Mouse (Mus musculus) kidney, postnatal 0 days (tissue): ENCODE results near the gene Vps37c. TPM values are rescaled to one million over a fixed set of nuclear protein-coding genes. Genes with fewer than 3 reads are reported as not detected.

Experiments
- ATAC-seq: fragments of 200-750 bp; cut with Nextera tagmentation; replicated peaks from 2 replicates; pipeline ENCODE4 v1.8.0; 2017; ENCODE audit warnings: low read depth, moderate number of reproducible peaks, moderate TSS enrichment, moderate library complexity; ENCODE audit not compliant: low FRiP score
- DNase-seq: peaks from one replicate; pipeline ENCODE4 v3.0.0-alpha.2; 2016; ENCODE audit warnings: low spot score
- H3K27ac ChIP-seq: fragments of 300-500 bp; sonication (generic); 2 replicates; pipeline ENCODE4 v1.5.1; 2014; ENCODE audit warnings: mild to moderate bottlenecking
- H3K27me3 ChIP-seq: fragments of 300-500 bp; sonication (generic); 2 replicates; pipeline ENCODE4 v1.6.1; 2014; ENCODE audit warnings: low read length, mixed read lengths; ENCODE audit not compliant: insufficient read depth
- H3K36me3 ChIP-seq: fragments of 300-500 bp; sonication (generic); 2 replicates; pipeline ENCODE4 v1.6.1; 2014; ENCODE audit warnings: low read length, mixed read lengths; ENCODE audit not compliant: insufficient read depth
- H3K4me1 ChIP-seq: fragments of 300-500 bp; sonication (generic); replicated peaks from 2 replicates; pipeline ENCODE4 v1.6.1; 2014; ENCODE audit warnings: antibody characterized with exemption, low read length, mixed read lengths; ENCODE audit not compliant: insufficient read depth
- H3K4me2 ChIP-seq: fragments of 300-500 bp; sonication (generic); 2 replicates; pipeline ENCODE4 v1.6.1; 2014; ENCODE audit warnings: mild to moderate bottlenecking, low read length, moderate library complexity, mixed read lengths
- H3K4me3 ChIP-seq: fragments of 300-500 bp; sonication (generic); replicated peaks from 2 replicates; pipeline ENCODE4 v1.5.1; 2014; ENCODE audit warnings: low read depth, low read length
- H3K9ac ChIP-seq: fragments of 300-500 bp; sonication (generic); 2 replicates; pipeline ENCODE4 v1.6.1; 2014; ENCODE audit warnings: low read depth, low read length
- H3K9me3 ChIP-seq: fragments of 300-500 bp; sonication (generic); replicated peaks from 2 replicates; pipeline ENCODE4 v1.6.1; 2016; ENCODE audit warnings: low read length, inconsistent platforms, mixed read lengths
- CTCF ChIP-seq: IDR thresholded peaks from 2 replicates; pipeline ENCODE4 v1.5.1; 2016; ENCODE audit warnings: antibody characterized with exemption, low read depth, mild to moderate bottlenecking, moderate library complexity
- WGBS: fragments of 180-500 bp; shearing (Covaris S2); extraction: QIAGEN DNeasy Blood & Tissue Kit; methylation state at CpG from one replicate; pipeline ENCODE4 v1.1.7; 2014; 5-methylcytosine and 5-hydroxymethylcytosine counted together
- polyA plus RNA-seq: library from polyadenylated mRNA; unstranded; fragments of >200 nt; fragmentation: Nextera tagmentation; extraction: Ambion mirVana; gene quantifications from 2 replicates; pipeline ENCODE4 v1.2.1, GENCODE M21; 2015

The Vps37c gene
- polyA plus RNA-seq, 1 experiment from 2014 or later: 35.5 TPM

DNA sequence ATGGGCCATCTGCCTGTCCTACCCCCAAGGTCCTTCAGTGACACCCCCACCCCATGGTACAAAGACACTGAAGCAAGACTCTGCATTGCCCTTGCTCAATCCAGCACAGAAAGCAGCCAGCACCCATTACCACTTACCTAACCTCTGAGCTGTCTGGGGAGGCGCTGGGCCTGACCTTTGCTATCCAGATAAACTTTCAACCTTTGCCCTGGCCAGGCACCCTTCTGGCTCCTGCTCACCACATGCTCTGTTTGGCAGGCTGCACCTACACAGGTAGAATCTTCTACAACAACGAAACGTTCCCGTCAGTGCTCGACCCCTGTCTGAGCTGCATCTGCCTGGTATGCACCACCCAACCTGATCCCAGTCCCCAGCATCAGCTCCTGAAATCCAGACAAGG, 30.8 kb upstream of the Vps37c start:
- Histone ChIP-seq H3K4me2 (no peak overlapping the region), H3K27ac (no peak overlapping the region), H3K9me3 (no peaks in the 10 kb centered on the region), H3K27me3 (no peaks in the 10 kb centered on the region), H3K36me3 (no peaks in the 10 kb centered on the region), H3K4me3 (no peak overlapping the region), H3K9ac (no peak overlapping the region), H3K4me1 (no peaks in the 10 kb centered on the region)
- ATAC-seq: no peak
- no peak for DNase-seq
- no peak for TF ChIP-seq CTCF
- WGBS: 86% methylated on average over 5 of the region's 5 CpGs

DNA sequence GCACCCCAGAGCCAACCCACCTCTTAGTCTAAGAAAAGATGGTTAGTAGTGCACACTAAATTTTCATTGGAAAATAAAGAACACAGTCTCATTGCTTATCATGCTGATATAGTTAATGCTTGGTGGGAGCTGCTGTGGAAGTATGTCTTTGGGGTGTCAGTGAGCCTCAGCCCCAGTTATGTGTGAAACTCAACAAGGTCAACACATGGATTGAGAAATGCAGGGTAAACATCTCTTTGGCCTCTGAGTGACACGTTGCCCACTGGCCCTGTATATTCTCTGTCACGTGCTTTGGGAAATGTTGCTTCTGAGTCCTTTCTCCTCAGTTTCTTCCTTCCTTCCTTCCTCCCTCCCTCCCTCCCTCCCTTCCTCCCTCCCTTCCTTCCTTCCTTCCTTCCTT, 30.1 kb upstream of the Vps37c start:
- Histone ChIP-seq H3K4me1 (no peaks in the 10 kb centered on the region), H3K36me3 (no peaks in the 10 kb centered on the region), H3K27ac (no peak overlapping the region), H3K9ac (no peak overlapping the region), H3K4me2 (no peak overlapping the region), H3K27me3 (no peaks in the 10 kb centered on the region), H3K4me3 (no peak overlapping the region), H3K9me3 (no peaks in the 10 kb centered on the region)
- no peak for TF ChIP-seq CTCF
- ATAC-seq: no peak
- no peak for DNase-seq
- WGBS: 71% methylated on average over 2 of the region's 2 CpGs

DNA sequence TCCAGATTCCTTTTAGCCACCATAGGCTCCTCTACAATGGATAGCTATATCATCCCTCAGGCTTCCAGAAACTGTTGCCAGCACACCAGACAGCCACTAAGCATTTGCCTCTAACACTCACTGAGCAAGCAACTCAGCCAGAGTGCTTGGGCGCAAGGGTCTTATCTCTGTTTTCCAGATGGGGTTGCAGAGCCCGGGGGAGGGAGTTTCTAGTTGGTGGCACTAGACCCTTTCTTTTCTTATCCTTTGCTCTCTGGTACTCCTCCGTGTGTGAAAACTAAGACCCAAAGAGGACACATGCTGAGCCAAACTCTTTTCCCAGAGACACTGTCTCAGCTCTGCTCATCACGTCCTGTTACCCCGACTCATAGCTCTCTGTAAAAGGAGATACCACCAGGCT, 27.2 kb upstream of the Vps37c start:
- no peak for DNase-seq
- no peak for TF ChIP-seq CTCF
- H3K4me2 ChIP-seq: no peak overlapping the region
- no peaks in the 10 kb centered on the region for H3K9me3 ChIP-seq
- no peak overlapping the region for H3K9ac ChIP-seq
- 77% methylated on average over 5 of the region's 5 CpGs for WGBS
- no peaks in the 10 kb centered on the region for H3K36me3 ChIP-seq
- H3K4me1 ChIP-seq: no peaks in the 10 kb centered on the region
- H3K4me3 ChIP-seq: no peak overlapping the region
- H3K27ac ChIP-seq: no peak overlapping the region
- ATAC-seq: no peak
- no peaks in the 10 kb centered on the region for H3K27me3 ChIP-seq

DNA sequence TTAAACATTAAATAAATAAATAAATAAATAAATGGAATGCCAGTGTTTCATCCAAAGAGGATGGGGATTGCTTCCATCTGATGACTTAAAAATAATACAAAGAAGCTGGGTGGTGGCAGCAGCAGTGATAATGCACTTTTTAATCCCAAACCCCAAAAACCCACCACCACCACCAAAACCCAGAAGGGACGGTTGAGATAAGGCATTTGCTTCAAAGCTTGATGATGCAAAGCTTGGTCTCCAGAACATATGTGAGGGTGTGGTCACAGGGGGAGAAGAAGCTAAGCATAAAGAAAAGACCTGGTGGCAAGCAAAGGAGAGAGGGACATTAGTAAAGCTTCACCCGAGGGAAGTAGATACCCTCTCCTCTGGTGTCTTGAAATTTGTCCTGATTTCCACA, 26.6 kb upstream of the Vps37c start:
- Histone ChIP-seq H3K9ac (no peak overlapping the region), H3K4me3 (no peak overlapping the region), H3K4me1 (no peaks in the 10 kb centered on the region), H3K36me3 (no peaks in the 10 kb centered on the region), H3K27me3 (no peaks in the 10 kb centered on the region), H3K27ac (no peak overlapping the region), H3K9me3 (no peaks in the 10 kb centered on the region), H3K4me2 (no peak overlapping the region)
- DNase-seq (no peak), ATAC-seq (no peak)
- WGBS: 84% methylated on average over 2 of the region's 2 CpGs
- TF ChIP-seq CTCF: no peak

DNA sequence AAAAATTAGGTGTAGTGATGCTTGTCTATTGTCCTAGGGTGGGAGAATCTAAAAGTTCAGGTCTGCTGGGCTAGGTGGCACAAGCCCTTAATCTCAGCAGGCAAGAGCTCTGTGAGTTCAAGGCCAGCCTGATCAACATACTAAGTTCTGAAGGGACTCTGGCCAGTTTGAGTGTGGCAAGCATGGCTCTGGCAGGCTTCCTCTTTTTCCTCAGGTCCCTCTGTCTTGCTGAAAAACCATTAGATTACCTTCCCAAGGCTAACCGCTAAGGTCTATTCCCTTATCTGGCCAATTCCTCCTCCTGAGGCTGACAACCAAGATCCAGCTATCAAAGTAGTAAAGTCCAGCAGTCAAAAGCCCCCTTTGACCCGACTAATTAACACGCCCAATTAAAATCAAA, 25.9 kb upstream of the Vps37c start:
- 37% methylated on average over 3 of the region's 3 CpGs for WGBS
- Histone ChIP-seq H3K27me3 (no peaks in the 10 kb centered on the region), H3K4me1 (no peaks in the 10 kb centered on the region), H3K4me3 (no peak overlapping the region), H3K27ac (no peak overlapping the region), H3K9me3 (no peaks in the 10 kb centered on the region), H3K9ac (no peak overlapping the region), H3K4me2 (no peak overlapping the region), H3K36me3 (no peaks in the 10 kb centered on the region)
- TF ChIP-seq CTCF: no peak
- no peak for DNase-seq
- ATAC-seq: no peak

DNA sequence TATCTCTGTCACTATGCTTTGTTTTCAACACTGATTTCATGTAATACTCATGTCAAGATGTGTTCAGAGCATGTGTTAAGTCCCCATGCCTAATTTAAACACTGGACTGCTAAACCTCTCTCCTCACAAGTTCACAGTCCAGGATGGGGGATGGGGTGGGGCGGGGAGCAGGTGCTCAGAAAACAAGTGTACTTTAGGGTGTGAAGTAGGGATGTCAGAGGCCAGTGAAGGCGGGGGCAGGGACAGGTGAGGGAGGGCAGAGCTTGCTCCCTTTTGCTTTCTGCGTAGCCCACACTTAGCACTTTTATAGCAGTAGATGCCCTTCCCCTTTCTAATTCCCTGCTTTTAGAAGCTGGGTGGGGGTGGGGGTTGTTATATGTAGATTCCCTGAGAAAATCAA, 23.4 kb upstream of the Vps37c start:
- no peaks in the 10 kb centered on the region for H3K36me3 ChIP-seq
- no peaks in the 10 kb centered on the region for H3K9me3 ChIP-seq
- TF ChIP-seq CTCF: no peak
- H3K27me3 ChIP-seq: no peaks in the 10 kb centered on the region
- H3K27ac ChIP-seq: no peak overlapping the region
- ATAC-seq (no peak), DNase-seq (no peak)
- H3K9ac ChIP-seq: no peak overlapping the region
- no peak overlapping the region for H3K4me2 ChIP-seq
- WGBS: 58% methylated on average over 3 of the region's 3 CpGs
- no peak overlapping the region for H3K4me3 ChIP-seq
- H3K4me1 ChIP-seq: no peaks in the 10 kb centered on the region

DNA sequence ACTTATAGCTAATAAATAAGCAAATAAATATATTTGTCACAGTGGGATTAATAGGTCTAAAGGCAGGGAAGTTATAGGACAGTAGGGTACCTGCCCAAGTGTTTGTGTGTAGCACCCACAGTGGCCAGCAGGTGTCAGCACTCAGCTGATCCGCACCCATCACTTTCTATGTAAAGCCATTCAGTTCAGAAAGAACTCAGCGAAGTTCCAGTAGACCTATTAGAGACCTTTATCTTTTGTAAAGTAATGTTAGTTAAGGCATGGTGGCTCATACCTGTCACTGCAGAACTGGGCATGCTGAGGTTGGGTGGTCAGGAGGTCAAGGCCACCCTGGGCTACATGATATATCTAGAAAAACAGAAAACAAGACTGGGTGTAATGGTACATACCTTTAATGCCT, 23.0 kb upstream of the Vps37c start:
- Histone ChIP-seq H3K4me2 (no peak overlapping the region), H3K4me1 (no peaks in the 10 kb centered on the region), H3K27me3 (no peaks in the 10 kb centered on the region), H3K9ac (no peak overlapping the region), H3K9me3 (no peaks in the 10 kb centered on the region), H3K36me3 (no peaks in the 10 kb centered on the region), H3K4me3 (no peak overlapping the region), H3K27ac (no peak overlapping the region)
- peak; percentile 93 for TF ChIP-seq CTCF
- peak; percentile 83 for DNase-seq
- 0 out of 2 replicates have a peak, but pooled peaks have one; percentile 42 for ATAC-seq
- WGBS: 12% methylated on average over 2 of the region's 2 CpGs
